Mouse (Mus musculus): ENCODE results near the gene Trim37. TPM values are rescaled to one million over a fixed set of nuclear protein-coding genes. Genes with fewer than 3 reads are reported as not detected.

Trim37 gene
- polyA plus RNA-seq, 1 experiment, result 0.86 TPM

DNA sequence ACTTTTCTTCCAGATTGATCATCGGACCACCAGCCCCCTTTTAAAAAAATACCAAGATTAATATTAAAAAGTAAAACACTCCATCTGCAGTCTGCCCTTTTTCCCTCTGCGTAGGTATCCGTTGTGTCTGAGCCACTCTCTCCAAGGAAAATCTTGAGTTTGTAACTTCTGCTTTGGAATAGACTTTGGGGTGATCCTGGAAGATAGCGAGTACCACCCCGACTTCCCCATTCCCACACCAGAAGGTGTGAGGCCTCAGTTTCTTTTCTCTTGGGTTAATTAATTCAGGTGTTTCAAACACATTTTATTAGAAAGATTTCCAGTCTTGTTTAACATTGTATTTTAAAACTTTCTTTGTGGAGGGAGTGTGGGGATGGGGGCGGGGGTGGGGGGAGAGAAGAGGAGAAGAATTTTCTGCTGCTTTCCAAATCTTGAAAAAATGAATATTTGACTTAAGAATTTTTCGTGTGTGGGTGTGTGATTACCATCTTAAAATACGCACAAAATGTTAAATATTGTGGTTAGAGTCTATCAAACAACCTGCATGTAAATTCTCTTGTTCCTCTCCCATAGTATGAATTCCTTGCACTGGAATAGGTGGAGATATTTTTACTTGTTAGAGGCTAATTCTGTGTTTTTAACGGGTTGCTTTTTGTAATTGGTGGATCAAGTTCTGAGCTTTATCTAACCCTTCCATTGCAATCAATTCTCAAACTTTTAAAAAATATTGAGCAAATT lies 16.5 kb upstream of the Trim37 start:
- TF ChIP-seq TAL1 (IDR thresholded peaks at IDR 0.05; ENCODE audit: low read length), result no peak
- no peak for TF ChIP-seq GATA1 (IDR thresholded peaks at IDR 0.05; ENCODE audit: low read length)
- Histone ChIP-seq H3K9me3 (ENCODE audit: control insufficient read depth, low read length) (no peaks in the 10 kb centered on the region), H3K36me3 (ENCODE audit: control insufficient read depth) (peaks cover 75% of the 10 kb centered on the region), H3K27me3 (ENCODE audit: control insufficient read depth) (no peaks in the 10 kb centered on the region), H3K4me3 (replicated peaks) (peak overlapping the region; percentile 90), H3K4me1 (ENCODE audit: control insufficient read depth) (peaks cover 30% of the 10 kb centered on the region)

DNA sequence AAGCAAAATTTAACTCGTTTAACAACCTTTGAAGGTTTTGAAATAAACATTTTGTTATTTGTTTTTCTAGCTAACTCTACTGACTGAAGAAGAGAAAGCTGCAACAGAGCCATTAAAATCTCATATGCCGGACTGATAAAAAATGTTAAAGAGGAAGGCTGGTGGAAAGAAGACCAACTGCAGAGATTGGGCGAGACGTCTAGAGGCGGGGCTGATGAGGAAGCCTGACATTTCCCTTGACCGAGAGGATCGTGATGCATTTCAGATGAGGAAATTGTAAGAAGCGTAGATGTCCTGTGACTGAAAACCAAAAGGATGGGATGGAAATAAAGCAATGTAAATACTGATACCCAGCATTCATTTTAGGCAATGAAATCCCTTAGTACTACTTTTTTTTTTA lies 5.0 kb upstream of the Trim37 start:
- Histone ChIP-seq H3K4me3 (replicated peaks) (no peak overlapping the region), H3K9me3 (ENCODE audit: control insufficient read depth, low read length) (no peaks in the 10 kb centered on the region), H3K36me3 (ENCODE audit: control insufficient read depth) (peaks cover 90% of the 10 kb centered on the region), H3K27me3 (ENCODE audit: control insufficient read depth) (no peaks in the 10 kb centered on the region), H3K4me1 (ENCODE audit: control insufficient read depth) (peaks cover 22% of the 10 kb centered on the region)
- TF ChIP-seq GATA1 (IDR thresholded peaks at IDR 0.05; ENCODE audit: low read length), result no peak
- no peak for TF ChIP-seq TAL1 (IDR thresholded peaks at IDR 0.05; ENCODE audit: low read length)

DNA sequence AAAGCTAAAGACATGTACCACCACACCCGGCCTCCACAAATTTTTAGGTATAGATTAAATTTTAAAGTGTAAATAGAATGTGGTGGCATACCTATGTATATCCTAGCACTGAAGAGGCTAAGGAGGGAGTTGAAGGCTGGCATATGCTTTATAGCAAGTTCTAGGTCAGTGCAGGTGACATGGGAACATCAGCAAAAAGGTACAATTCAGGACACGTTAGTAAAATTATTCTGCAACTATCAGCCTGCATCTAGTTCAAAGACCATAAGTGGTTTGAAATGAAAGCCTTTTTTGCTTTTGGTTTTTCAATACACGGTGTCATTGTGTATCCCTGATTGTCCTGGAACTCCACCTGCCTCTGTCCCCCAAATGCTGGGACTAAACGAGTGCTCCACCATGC lies 1.3 kb upstream of the Trim37 start:
- peaks cover 42% of the 10 kb centered on the region for H3K4me1 ChIP-seq (ENCODE audit: control insufficient read depth)
- TF ChIP-seq GATA1 (IDR thresholded peaks at IDR 0.05; ENCODE audit: low read length), result no peak
- no peak for TF ChIP-seq TAL1 (IDR thresholded peaks at IDR 0.05; ENCODE audit: low read length)
- H3K4me3 ChIP-seq (replicated peaks), result peak overlapping the region; percentile 99

DNA sequence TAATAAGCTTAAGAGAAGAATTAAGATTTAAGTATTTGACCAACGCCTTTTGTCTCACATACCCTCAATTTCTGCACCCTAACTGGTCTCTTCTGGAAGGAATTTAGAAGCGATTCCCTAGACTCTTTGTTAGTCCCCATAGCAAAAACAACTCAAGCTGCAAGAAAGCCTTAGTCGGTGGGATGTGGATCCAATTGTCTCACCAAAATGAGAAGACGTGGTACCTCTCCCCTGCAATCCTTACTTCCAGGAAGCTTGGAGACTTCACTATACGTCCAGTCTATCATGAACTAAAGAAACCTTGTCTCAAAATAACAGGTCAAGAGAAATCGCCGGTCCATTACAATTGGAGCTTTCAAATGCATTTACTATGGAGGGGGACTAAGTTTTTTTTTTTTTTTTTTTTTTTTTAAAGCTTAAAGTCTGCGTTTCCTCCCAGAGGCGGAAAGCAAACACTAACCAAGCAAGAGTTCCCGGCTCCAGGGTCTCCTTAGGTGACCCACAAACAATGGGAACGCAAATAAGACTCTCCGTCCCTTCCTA lies 525 bp upstream of the Trim37 start:
- no peaks in the 10 kb centered on the region for H3K27me3 ChIP-seq (ENCODE audit: control insufficient read depth)
- no peak for TF ChIP-seq TAL1 (IDR thresholded peaks at IDR 0.05; ENCODE audit: low read length)
- no peak for TF ChIP-seq GATA1 (IDR thresholded peaks at IDR 0.05; ENCODE audit: low read length)
- peaks cover 76% of the 10 kb centered on the region for H3K36me3 ChIP-seq (ENCODE audit: control insufficient read depth)
- H3K9me3 ChIP-seq (ENCODE audit: control insufficient read depth, low read length), result no peaks in the 10 kb centered on the region
- H3K4me3 ChIP-seq (replicated peaks), result peak overlapping the region; percentile 99
- H3K4me1 ChIP-seq (ENCODE audit: control insufficient read depth), result peaks cover 42% of the 10 kb centered on the region

More for the DNA sequence above, 1.3 kb upstream of the Trim37 start:
- no peaks in the 10 kb centered on the region for H3K9me3 ChIP-seq (ENCODE audit: control insufficient read depth, low read length)
- H3K36me3 ChIP-seq (ENCODE audit: control insufficient read depth), result peaks cover 76% of the 10 kb centered on the region
- H3K27me3 ChIP-seq (ENCODE audit: control insufficient read depth), result no peaks in the 10 kb centered on the region

DNA sequence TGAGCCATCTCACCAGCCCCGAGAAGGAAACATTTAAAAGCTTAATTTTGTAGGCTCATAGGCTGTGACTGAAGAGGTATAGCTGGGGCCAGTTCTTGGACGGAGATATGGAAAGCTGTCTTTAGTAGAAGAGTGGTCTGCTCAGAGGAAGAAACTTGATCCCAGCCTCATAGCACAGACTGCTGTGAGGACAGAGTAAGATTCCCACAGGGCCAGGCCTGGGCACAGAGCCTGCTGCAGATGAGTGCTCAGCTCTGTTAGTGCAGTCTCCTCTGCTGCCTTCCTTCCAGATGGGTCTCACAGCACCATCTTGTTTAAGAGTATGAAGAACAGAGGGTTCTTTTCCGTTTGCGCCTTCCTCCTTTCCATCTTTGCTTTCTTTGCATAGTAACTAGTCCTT lies 9.4 kb downstream of the Trim37 start:
- no peaks in the 10 kb centered on the region for H3K27me3 ChIP-seq (ENCODE audit: control insufficient read depth)
- H3K4me3 ChIP-seq (replicated peaks), result no peak overlapping the region
- peaks cover 79% of the 10 kb centered on the region for H3K36me3 ChIP-seq (ENCODE audit: control insufficient read depth)

GRCm38 (mm10) chr11:87158012-87158411 lies 31.1 kb downstream of the Trim37 start:
- Histone ChIP-seq H3K9me3 (ENCODE audit: control insufficient read depth, low read length) (no peaks in the 10 kb centered on the region), H3K36me3 (ENCODE audit: control insufficient read depth) (peaks cover 69% of the 10 kb centered on the region), H3K4me1 (ENCODE audit: control insufficient read depth) (no peaks in the 10 kb centered on the region), H3K27me3 (ENCODE audit: control insufficient read depth) (no peaks in the 10 kb centered on the region), H3K4me3 (replicated peaks) (no peak overlapping the region)
- no peak for TF ChIP-seq TAL1 (IDR thresholded peaks at IDR 0.05; ENCODE audit: low read length)
- no peak for TF ChIP-seq GATA1 (IDR thresholded peaks at IDR 0.05; ENCODE audit: low read length)

More for the DNA sequence above, 9.4 kb downstream of the Trim37 start:
- no peaks in the 10 kb centered on the region for H3K9me3 ChIP-seq (ENCODE audit: control insufficient read depth, low read length)
- no peak for TF ChIP-seq TAL1 (IDR thresholded peaks at IDR 0.05; ENCODE audit: low read length)
- 0 out of 2 replicates have a peak, but pooled peaks cover 2% of the 10 kb centered on the region for H3K4me1 ChIP-seq (ENCODE audit: control insufficient read depth)

- Histone ChIP-seq H3K4me1 (ENCODE audit: control insufficient read depth) (no peaks in the 10 kb centered on the region), H3K4me3 (replicated peaks) (no peak overlapping the region), H3K36me3 (ENCODE audit: control insufficient read depth) (peaks cover 79% of the 10 kb centered on the region), H3K9me3 (ENCODE audit: control insufficient read depth, low read length) (no peaks in the 10 kb centered on the region), H3K27me3 (ENCODE audit: control insufficient read depth) (no peaks in the 10 kb centered on the region)
- TF ChIP-seq TAL1 (IDR thresholded peaks at IDR 0.05; ENCODE audit: low read length), result no peak
- no peak for TF ChIP-seq GATA1 (IDR thresholded peaks at IDR 0.05; ENCODE audit: low read length)
These were observed 35.8 kb downstream of the Trim37 start for GRCm38 (mm10) chr11:87162687-87163086.

DNA sequence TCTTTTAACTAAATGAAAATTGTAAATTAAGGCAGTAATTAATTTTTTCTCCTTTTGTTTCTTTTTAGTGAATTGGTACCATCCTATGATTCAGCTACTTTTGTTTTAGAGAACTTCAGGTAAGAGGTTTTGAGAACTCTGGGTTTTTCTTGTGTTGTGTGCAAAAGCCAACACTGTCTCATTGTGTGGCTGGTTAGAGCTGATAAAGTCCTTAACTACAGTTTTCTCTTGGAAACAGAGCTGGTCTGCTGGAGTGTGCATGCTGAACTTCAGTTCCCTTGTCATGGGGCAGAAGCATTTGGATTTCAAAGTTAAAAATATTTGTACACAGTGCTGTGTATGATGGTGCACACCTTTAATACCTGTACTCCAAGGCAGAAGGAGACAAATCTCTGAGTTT lies 36.9 kb downstream of the Trim37 start:
- Histone ChIP-seq H3K4me3 (replicated peaks) (no peak overlapping the region), H3K4me1 (ENCODE audit: control insufficient read depth) (no peaks in the 10 kb centered on the region), H3K36me3 (ENCODE audit: control insufficient read depth) (peaks cover 83% of the 10 kb centered on the region), H3K9me3 (ENCODE audit: control insufficient read depth, low read length) (no peaks in the 10 kb centered on the region), H3K27me3 (ENCODE audit: control insufficient read depth) (no peaks in the 10 kb centered on the region)
- TF ChIP-seq GATA1 (IDR thresholded peaks at IDR 0.05; ENCODE audit: low read length) (no peak), TAL1 (IDR thresholded peaks at IDR 0.05; ENCODE audit: low read length) (no peak)

GRCm38 (mm10) chr11:87173625-87174024 lies 46.7 kb downstream of the Trim37 start:
- H3K27me3 ChIP-seq (ENCODE audit: control insufficient read depth), result no peaks in the 10 kb centered on the region
- H3K9me3 ChIP-seq (ENCODE audit: control insufficient read depth, low read length), result no peaks in the 10 kb centered on the region
- peaks cover 55% of the 10 kb centered on the region for H3K36me3 ChIP-seq (ENCODE audit: control insufficient read depth)
- no peak overlapping the region for H3K4me3 ChIP-seq (replicated peaks)
- no peaks in the 10 kb centered on the region for H3K4me1 ChIP-seq (ENCODE audit: control insufficient read depth)
- no peak for TF ChIP-seq GATA1 (IDR thresholded peaks at IDR 0.05; ENCODE audit: low read length)
- no peak for TF ChIP-seq TAL1 (IDR thresholded peaks at IDR 0.05; ENCODE audit: low read length)

Data from erythroblast, embryonic 14.5 days (primary cell).